8 mouse cellular contexts compared by ENCODE assay signal in the genomic region with DNA sequence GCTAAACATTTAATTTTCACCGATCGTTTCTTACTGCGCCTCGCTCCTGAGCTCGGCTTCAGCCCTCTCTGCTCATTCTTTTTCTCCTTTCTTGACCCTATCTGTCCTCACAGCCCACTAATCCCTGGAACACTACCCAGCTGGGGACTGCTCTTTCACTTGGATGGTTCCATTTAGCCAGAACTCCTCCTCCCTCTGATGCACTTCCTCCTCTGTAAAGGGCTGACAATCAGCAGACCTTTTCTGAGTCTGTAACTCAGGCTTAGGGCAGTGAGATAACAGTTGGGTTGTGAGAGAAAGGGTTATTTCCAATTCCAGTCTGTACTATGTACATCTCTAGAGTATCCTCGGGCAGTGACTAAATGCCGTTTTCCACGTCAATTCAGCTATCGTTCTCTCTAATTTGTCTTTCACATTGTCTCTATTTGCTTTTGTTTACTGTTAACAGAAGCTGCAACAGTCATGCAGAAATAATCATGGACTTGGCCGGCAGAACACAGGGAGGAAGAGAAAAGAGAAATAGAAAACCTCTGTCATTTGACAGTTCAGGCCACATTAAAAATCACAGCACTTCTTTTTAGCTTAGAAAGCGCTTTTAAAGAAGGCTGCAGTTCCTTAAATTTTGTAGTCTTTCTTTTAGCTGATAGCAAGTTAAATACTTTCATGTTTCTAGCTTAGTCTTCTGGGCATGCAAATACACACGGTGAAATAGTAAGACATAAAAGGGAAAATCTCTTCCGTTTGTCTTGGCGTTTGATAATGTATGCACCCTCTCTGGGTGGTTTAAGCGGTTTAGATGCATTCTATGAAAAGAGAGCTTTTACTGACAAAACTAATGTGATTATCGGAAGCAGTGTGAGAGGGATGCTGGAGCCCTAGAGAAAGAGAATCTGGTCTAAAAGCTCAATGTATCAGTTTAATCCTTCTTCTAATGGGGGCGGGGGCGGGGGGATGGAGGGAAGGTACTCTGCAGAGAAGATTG.
A peak's percentile ranks its signal among the peaks of the same experiment; 100 is the strongest.
DNase-seq lines count a peak whose midpoint lies in the region; ATAC-seq lines count a peak whose summit lies in the region.

No protein-coding gene starts in this region.

- DNase-seq in right cerebral cortex, adult 18-20 months, result peak; percentile 8
- no peak for DNase-seq in right cerebral cortex, postnatal 25 days
- DNase-seq in hindbrain, embryonic 10.5 days (ENCODE audit: low spot score), result peak; percentile 45
- DNase-seq in adipocyte (ENCODE audit: low spot score), result no peak
- no peak for DNase-seq in testis, postnatal 10 days (ENCODE audit: low spot score)

- no peak overlapping the region for H3K27ac ChIP-seq in embryonic facial prominence, embryonic 12.5 days
- peak overlapping the region; percentile 68 for H3K27ac ChIP-seq in hindbrain, embryonic 10.5 days
- peak overlapping the region; percentile 65 for H3K27ac ChIP-seq in neural tube, embryonic 14.5 days (ENCODE audit: low read depth, low read length)

- H3K36me3 ChIP-seq in embryonic facial prominence, embryonic 12.5 days, result no peaks in the 10 kb centered on the region
- H3K36me3 ChIP-seq in hindbrain, embryonic 10.5 days, result no peaks in the 10 kb centered on the region
- no peaks in the 10 kb centered on the region for H3K36me3 ChIP-seq in neural tube, embryonic 14.5 days (ENCODE audit: control insufficient read depth, insufficient read depth, low read length)

- no peak overlapping the region for H3K4me3 ChIP-seq in embryonic facial prominence, embryonic 12.5 days
- peak overlapping the region; percentile 30 for H3K4me3 ChIP-seq in hindbrain, embryonic 10.5 days
- H3K4me3 ChIP-seq in neural tube, embryonic 14.5 days (ENCODE audit: low read depth, low read length), result no peak overlapping the region

- no peak overlapping the region for H3K9ac ChIP-seq in embryonic facial prominence, embryonic 12.5 days
- H3K9ac ChIP-seq in neural tube, embryonic 14.5 days (replicated peaks; ENCODE audit: low read depth, low read length), result no peak overlapping the region

- H3K4me2 ChIP-seq in embryonic facial prominence, embryonic 12.5 days (replicated peaks), result peak overlapping the region; percentile 30
- H3K4me2 ChIP-seq in neural tube, embryonic 14.5 days (ENCODE audit: low read depth, low read length), result peak overlapping the region; percentile 19

- no peaks in the 10 kb centered on the region for H3K9me3 ChIP-seq in embryonic facial prominence, embryonic 12.5 days
- H3K9me3 ChIP-seq in hindbrain, embryonic 10.5 days, result no peaks in the 10 kb centered on the region
- no peaks in the 10 kb centered on the region for H3K9me3 ChIP-seq in neural tube, embryonic 14.5 days (ENCODE audit: control insufficient read depth, low read length)

- ATAC-seq in embryonic facial prominence, embryonic 12.5 days (ENCODE audit: insufficient number of reproducible peaks, insufficient read depth, low FRiP score, low TSS enrichment), result peak; percentile 79; the same call in 1 of the 2 replicates
- ATAC-seq in neural tube, embryonic 14.5 days (ENCODE audit: low read depth), result peak; percentile 84
- ATAC-seq in megakaryocyte progenitor cell, adult 5-6 weeks (replicated peaks; ENCODE audit: poor library complexity), result no peak

- WGBS in embryonic facial prominence, embryonic 12.5 days, result 34% methylated on average over 18 of the region's 18 CpGs
- 30% methylated on average over 18 of the region's 18 CpGs for WGBS in hindbrain, embryonic 10.5 days
- 26% methylated on average over 18 of the region's 18 CpGs for WGBS in neural tube, embryonic 14.5 days

- H3K27me3 ChIP-seq in embryonic facial prominence, embryonic 12.5 days, result no peaks in the 10 kb centered on the region
- H3K27me3 ChIP-seq in hindbrain, embryonic 10.5 days (ENCODE audit: insufficient read depth, poor library complexity, severe bottlenecking), result no peaks in the 10 kb centered on the region
- H3K27me3 ChIP-seq in neural tube, embryonic 14.5 days (ENCODE audit: control insufficient read depth, insufficient read depth, low read length), result no peaks in the 10 kb centered on the region

- no peaks in the 10 kb centered on the region for H3K4me1 ChIP-seq in embryonic facial prominence, embryonic 12.5 days
- H3K4me1 ChIP-seq in hindbrain, embryonic 10.5 days (replicated peaks), result peaks cover 17% of the 10 kb centered on the region; the same call in 1 of the 2 replicates
- no peaks in the 10 kb centered on the region for H3K4me1 ChIP-seq in neural tube, embryonic 14.5 days (ENCODE audit: control insufficient read depth, insufficient read depth, low read length)

Comparison
In these comparisons a context has a peak if more than half of its experiments do, and no peak if none do; other contexts are left out.
1. DNase-seq: peak in right cerebral cortex, adult 18-20 months (single experiment) and hindbrain, embryonic 10.5 days (single experiment); none in right cerebral cortex, postnatal 25 days (single experiment), adipocyte (single experiment) and testis, postnatal 10 days (single experiment).